Mouse (Mus musculus) lung, postnatal 0 days (tissue): ENCODE measurements around the gene Gpc6.

Source experiments
- CTCF ChIP-seq: IDR thresholded peaks from 2 replicates; pipeline ENCODE4 v1.5.1; 2016; ENCODE audit warnings: antibody characterized with exemption, mild to moderate bottlenecking
- EP300 ChIP-seq: IDR thresholded peaks from 2 replicates; pipeline ENCODE4 v1.6.1; 2016; ENCODE audit warnings: antibody characterized with exemption, mild to moderate bottlenecking, control low read depth

GRCm38 (mm10) chr14:117841797-117842553 lies 916.9 kb downstream of the Gpc6 start:
- TF ChIP-seq EP300 = no peak
- TF ChIP-seq CTCF = no peak
